Mouse (Mus musculus): ENCODE results near the gene Rundc3a. TPM values are rescaled to one million over a fixed set of nuclear protein-coding genes. Genes with fewer than 3 reads are reported as not detected.

The Rundc3a gene
- total and polyA plus RNA-seq, 3 experiments: 0.23 to 0.66 TPM; not detected in 1

- no peaks in the 10 kb centered on the region for H3K27me3 ChIP-seq (ENCODE audit: control insufficient read depth, insufficient read depth, low read length)
- no peaks in the 10 kb centered on the region for H3K4me1 ChIP-seq (ENCODE audit: control insufficient read depth, insufficient read depth, low read length)
- no peaks in the 10 kb centered on the region for H3K79me2 ChIP-seq (replicated peaks; ENCODE audit: control insufficient read depth, insufficient read depth, low read length)
- no peak overlapping the region for H3K9ac ChIP-seq (ENCODE audit: low read depth, low read length)
- no peak for TF ChIP-seq EP300 (IDR thresholded peaks at IDR 0.05; ENCODE audit: insufficient read depth, low read depth, low read length)
- TF ChIP-seq CTCF (IDR thresholded peaks at IDR 0.05): no peak
- TF ChIP-seq POLR2A (IDR thresholded peaks at IDR 0.05; ENCODE audit: insufficient read depth, low read depth, low read length): no peak
- intact Hi-C loops (cut with DNase I): no loop called here
- H3K4me3 ChIP-seq: no peak overlapping the region
- no peak for DNase-seq
- no peak overlapping the region for H3K27ac ChIP-seq
- H3K36me3 ChIP-seq (ENCODE audit: control insufficient read depth, insufficient read depth, low read length): no peaks in the 10 kb centered on the region
- WGBS: 69% methylated on average over 8 of the region's 8 CpGs
Measured at GRCm38 (mm10) chr11:102421559-102421958, 28.4 kb downstream of the Rundc3a start.

GRCm38 (mm10) chr11:102424666-102425065 lies 31.5 kb downstream of the Rundc3a start:
- H3K9ac ChIP-seq (ENCODE audit: low read depth, low read length): no peak overlapping the region
- WGBS: 82% methylated on average over 6 of the region's 6 CpGs
- intact Hi-C loops (cut with DNase I): no loop called here

GRCm38 (mm10) chr11:102425555-102426316 lies 32.5 kb downstream of the Rundc3a start:
- intact Hi-C loops (cut with DNase I): no loop called here
- no peak for TF ChIP-seq POLR2A (IDR thresholded peaks at IDR 0.05; ENCODE audit: insufficient read depth, low read depth, low read length)
- no peak for TF ChIP-seq EP300 (IDR thresholded peaks at IDR 0.05; ENCODE audit: insufficient read depth, low read depth, low read length)
- no peak for TF ChIP-seq CTCF (IDR thresholded peaks at IDR 0.05)

More at GRCm38 (mm10) chr11:102424666-102425065, 31.5 kb downstream of the Rundc3a start:
- Histone ChIP-seq H3K36me3 (ENCODE audit: control insufficient read depth, insufficient read depth, low read length) (no peaks in the 10 kb centered on the region), H3K4me1 (ENCODE audit: control insufficient read depth, insufficient read depth, low read length) (no peaks in the 10 kb centered on the region), H3K4me3 (no peak overlapping the region), H3K79me2 (replicated peaks; ENCODE audit: control insufficient read depth, insufficient read depth, low read length) (no peaks in the 10 kb centered on the region), H3K27me3 (ENCODE audit: control insufficient read depth, insufficient read depth, low read length) (no peaks in the 10 kb centered on the region), H3K27ac (no peak overlapping the region)
- TF ChIP-seq CTCF (IDR thresholded peaks at IDR 0.05): no peak
- TF ChIP-seq POLR2A (IDR thresholded peaks at IDR 0.05; ENCODE audit: insufficient read depth, low read depth, low read length): no peak
- TF ChIP-seq EP300 (IDR thresholded peaks at IDR 0.05; ENCODE audit: insufficient read depth, low read depth, low read length): no peak
- DNase-seq: peak in 1 of 2 experiments; percentile 7

GRCm38 (mm10) chr11:102428981-102429540 lies 35.9 kb downstream of the Rundc3a start:
- Histone ChIP-seq H3K27me3 (ENCODE audit: control insufficient read depth, insufficient read depth, low read length) (no peaks in the 10 kb centered on the region), H3K9ac (ENCODE audit: low read depth, low read length) (no peak overlapping the region), H3K4me3 (no peak overlapping the region), H3K4me1 (ENCODE audit: control insufficient read depth, insufficient read depth, low read length) (peaks cover 11% of the 10 kb centered on the region), H3K79me2 (replicated peaks; ENCODE audit: control insufficient read depth, insufficient read depth, low read length) (no peaks in the 10 kb centered on the region), H3K36me3 (ENCODE audit: control insufficient read depth, insufficient read depth, low read length) (no peaks in the 10 kb centered on the region), H3K27ac (no peak overlapping the region; the same call in none of the 2 replicates)
- 60% methylated on average over 8 of the region's 8 CpGs for WGBS
- peak in 1 of 2 experiments; percentile 33 for DNase-seq
- intact Hi-C loops (cut with DNase I): no loop called here
- no peak for TF ChIP-seq CTCF (IDR thresholded peaks at IDR 0.05)
- TF ChIP-seq POLR2A (IDR thresholded peaks at IDR 0.05; ENCODE audit: insufficient read depth, low read depth, low read length): no peak
- TF ChIP-seq EP300 (IDR thresholded peaks at IDR 0.05; ENCODE audit: insufficient read depth, low read depth, low read length): 0 out of 2 replicates have a peak, but pooled peaks have one; percentile 13

More at GRCm38 (mm10) chr11:102425555-102426316, 32.5 kb downstream of the Rundc3a start:
- H3K9ac ChIP-seq (ENCODE audit: low read depth, low read length): no peak overlapping the region
- no peaks in the 10 kb centered on the region for H3K36me3 ChIP-seq (ENCODE audit: control insufficient read depth, insufficient read depth, low read length)
- H3K4me3 ChIP-seq: no peak overlapping the region
- no peak overlapping the region for H3K27ac ChIP-seq
- WGBS: 48% methylated on average over 8 of the region's 8 CpGs
- H3K4me1 ChIP-seq (ENCODE audit: control insufficient read depth, insufficient read depth, low read length): no peaks in the 10 kb centered on the region; the same call in 1 of the 2 replicates
- no peaks in the 10 kb centered on the region for H3K27me3 ChIP-seq (ENCODE audit: control insufficient read depth, insufficient read depth, low read length)
- DNase-seq: peak in 1 of 2 experiments; percentile 20
- H3K79me2 ChIP-seq (replicated peaks; ENCODE audit: control insufficient read depth, insufficient read depth, low read length): no peaks in the 10 kb centered on the region

GRCm38 (mm10) chr11:102429551-102429950 lies 36.3 kb downstream of the Rundc3a start:
- Histone ChIP-seq H3K27ac (peak overlapping the region; percentile 98), H3K4me1 (ENCODE audit: control insufficient read depth, insufficient read depth, low read length) (peaks cover 13% of the 10 kb centered on the region), H3K36me3 (ENCODE audit: control insufficient read depth, insufficient read depth, low read length) (no peaks in the 10 kb centered on the region), H3K4me3 (peak overlapping the region; percentile 91), H3K9ac (ENCODE audit: low read depth, low read length) (peak overlapping the region; percentile 61; the same call in 1 of the 2 replicates), H3K79me2 (replicated peaks; ENCODE audit: control insufficient read depth, insufficient read depth, low read length) (no peaks in the 10 kb centered on the region), H3K27me3 (ENCODE audit: control insufficient read depth, insufficient read depth, low read length) (no peaks in the 10 kb centered on the region)
- 23% methylated on average over 3 of the region's 3 CpGs for WGBS
- DNase-seq: no peak
- no peak for TF ChIP-seq CTCF (IDR thresholded peaks at IDR 0.05)
- TF ChIP-seq EP300 (IDR thresholded peaks at IDR 0.05; ENCODE audit: insufficient read depth, low read depth, low read length): no peak
- TF ChIP-seq POLR2A (IDR thresholded peaks at IDR 0.05; ENCODE audit: insufficient read depth, low read depth, low read length): no peak
- intact Hi-C loops (cut with DNase I): no loop called here
